Mouse (Mus musculus) forebrain, embryonic 11.5 days (tissue): ENCODE measurements around the gene Tmem230. TPM values are rescaled to one million over a fixed set of nuclear protein-coding genes. Genes with fewer than 3 reads are reported as not detected.
"Not testable (repeated sequence)": the region's sequence is repeated elsewhere in the genome, so short reads cannot be mapped to it uniquely, and the experiment has no call there.

Experiments used
- ATAC-seq: fragments of 200-750 bp; cut with Nextera tagmentation; replicated peaks from 2 replicates; pipeline ENCODE4 v1.8.0; 2017; ENCODE audit warnings: moderate TSS enrichment; ENCODE audit not compliant: low FRiP score
- DNase-seq: peaks from one replicate; pipeline ENCODE4 v3.0.0-alpha.2; 2017; ENCODE audit warnings: low spot score
- H3K27ac ChIP-seq: fragments of 300-500 bp; sonication (generic); 2 replicates; pipeline ENCODE4 v1.5.1; 2014; ENCODE audit warnings: low read depth, low read length
- H3K27me3 ChIP-seq: fragments of 300-500 bp; sonication (generic); 2 replicates; pipeline ENCODE4 v1.6.1; 2014; ENCODE audit warnings: mild to moderate bottlenecking, low read length, mixed read lengths; ENCODE audit not compliant: control insufficient read depth, insufficient read depth
- H3K36me3 ChIP-seq: fragments of 300-500 bp; sonication (generic); 2 replicates; pipeline ENCODE4 v1.6.1; 2014; ENCODE audit warnings: mild to moderate bottlenecking, low read length, moderate library complexity, mixed read lengths; ENCODE audit not compliant: control insufficient read depth, insufficient read depth
- H3K4me1 ChIP-seq: fragments of 300-500 bp; sonication (generic); replicated peaks from 2 replicates; pipeline ENCODE4 v1.6.1; 2014; ENCODE audit warnings: low read length, mixed read lengths; ENCODE audit not compliant: control insufficient read depth, insufficient read depth
- H3K4me2 ChIP-seq: fragments of 300-500 bp; sonication (generic); 2 replicates; pipeline ENCODE4 v1.6.1; 2014; ENCODE audit warnings: low read depth, mild to moderate bottlenecking, low read length, moderate library complexity, mixed read lengths; ENCODE audit not compliant: severe bottlenecking
- H3K4me3 ChIP-seq: fragments of 300-500 bp; sonication (generic); 2 replicates; pipeline ENCODE4 v1.5.1; 2014; ENCODE audit warnings: low read depth, low read length
- H3K9ac ChIP-seq: fragments of 300-500 bp; sonication (generic); 2 replicates; pipeline ENCODE4 v1.6.1; 2014; ENCODE audit warnings: low read length
- H3K9me3 ChIP-seq: fragments of 300-500 bp; sonication (generic); 2 replicates; pipeline ENCODE4 v1.6.1; 2016; ENCODE audit warnings: low read length, mixed read lengths; ENCODE audit not compliant: control insufficient read depth
- WGBS: fragments of 180-500 bp; shearing (Covaris S2); extraction: QIAGEN DNeasy Blood & Tissue Kit; methylation state at CpG from one replicate; pipeline ENCODE4 v1.1.7; 2014; 5-methylcytosine and 5-hydroxymethylcytosine counted together
- polyA plus RNA-seq: library from polyadenylated mRNA; unstranded; fragments of >200 nt; fragmentation: Nextera tagmentation; extraction: Ambion mirVana; gene quantifications from 2 replicates; pipeline ENCODE4 v1.2.1, GENCODE M21; 2014

Tmem230 gene
- polyA plus RNA-seq, 1 experiment from 2014 or later = 48.5 TPM

- peak within 1 kb of the TSS; percentile 69 for H3K27ac ChIP-seq
- peak within 1 kb of the TSS; percentile 57 for H3K4me3 ChIP-seq
- peak within 1 kb of the TSS; percentile 70 for H3K9ac ChIP-seq
- H3K4me2 ChIP-seq = peak within 1 kb of the TSS; percentile 63
- H3K9me3 ChIP-seq = no peaks in the 10 kb centered on the region
- under 1% methylated on average over 75 of the region's 79 CpGs for WGBS
- H3K36me3 ChIP-seq = no peaks in the 10 kb centered on the region; the same call in 1 of the 2 replicates
- no peaks in the 10 kb centered on the region for H3K27me3 ChIP-seq
- DNase-seq = peak; percentile 98
- ATAC-seq = peak; percentile 99
- peaks cover 13% of the 10 kb centered on the region for H3K4me1 ChIP-seq
Measured at GRCm38 (mm10) chr2:132252542-132253528, 5.2 kb upstream of the Tmem230 start, which contains the start of gene Pcna. Gene Pcna (minus strand): TSS chr2:132253314.

- DNase-seq (no peak), ATAC-seq (no peak)
- peak overlapping the region; percentile 63 for H3K4me2 ChIP-seq
- peak overlapping the region; percentile 54; the same call in 1 of the 2 replicates for H3K27ac ChIP-seq
- WGBS = 11% methylated on average over 8 of the region's 8 CpGs
- H3K9ac ChIP-seq = peak overlapping the region; percentile 70
- no peaks in the 10 kb centered on the region for H3K9me3 ChIP-seq
- H3K4me3 ChIP-seq = peak overlapping the region; percentile 57
- no peaks in the 10 kb centered on the region; the same call in 1 of the 2 replicates for H3K36me3 ChIP-seq
- peaks cover 13% of the 10 kb centered on the region for H3K4me1 ChIP-seq
- no peaks in the 10 kb centered on the region for H3K27me3 ChIP-seq
Measured at GRCm38 (mm10) chr2:132251911-132252310, 4.3 kb upstream of the Tmem230 start.

- DNase-seq (no peak), ATAC-seq (no peak)
- Histone ChIP-seq H3K27ac (no peak overlapping the region), H3K9ac (no peak overlapping the region), H3K4me2 (no peak overlapping the region), H3K4me3 (no peak overlapping the region), H3K4me1 (peaks cover 7% of the 10 kb centered on the region; the same call in 1 of the 2 replicates), H3K36me3 (no peaks in the 10 kb centered on the region; the same call in 1 of the 2 replicates), H3K9me3 (no peaks in the 10 kb centered on the region), H3K27me3 (no peaks in the 10 kb centered on the region)
- 91% methylated on average over 3 of the region's 3 CpGs for WGBS
Measured at GRCm38 (mm10) chr2:132243370-132243769, 4.2 kb downstream of the Tmem230 start.

- H3K4me1 ChIP-seq, H3K4me3 ChIP-seq, H3K4me2 ChIP-seq, H3K27ac ChIP-seq, H3K9ac ChIP-seq, H3K27me3 ChIP-seq, H3K9me3 ChIP-seq, H3K36me3 ChIP-seq: not testable (repeated sequence)
- DNase-seq (peak; percentile 71), ATAC-seq (peak; percentile 39; the same call in 1 of the 2 replicates)
- 28% methylated on average over 5 of the region's 10 CpGs for WGBS
Measured at GRCm38 (mm10) chr2:132240457-132240856, 7.2 kb downstream of the Tmem230 start.

- not testable (repeated sequence) for H3K4me1 ChIP-seq, H3K36me3 ChIP-seq, DNase-seq, ATAC-seq, H3K4me3 ChIP-seq, H3K9me3 ChIP-seq, H3K27ac ChIP-seq, H3K9ac ChIP-seq, H3K4me2 ChIP-seq, H3K27me3 ChIP-seq
- 90% methylated on average over 3 of the region's 3 CpGs for WGBS
Measured at GRCm38 (mm10) chr2:132239434-132239833, 8.2 kb downstream of the Tmem230 start.

GRCm38 (mm10) chr2:132235975-132236374 is 11.6 kb downstream of the Tmem230 start:
- 82% methylated on average over 7 of the region's 7 CpGs for WGBS
- Histone ChIP-seq H3K9ac (no peak overlapping the region), H3K4me2 (no peak overlapping the region), H3K27me3 (no peaks in the 10 kb centered on the region), H3K27ac (no peak overlapping the region), H3K4me1 (no peaks in the 10 kb centered on the region), H3K9me3 (no peaks in the 10 kb centered on the region), H3K36me3 (no peaks in the 10 kb centered on the region), H3K4me3 (no peak overlapping the region)
- DNase-seq (no peak), ATAC-seq (no peak)

GRCm38 (mm10) chr2:132235291-132235690 is 12.3 kb downstream of the Tmem230 start:
- ATAC-seq (no peak), DNase-seq (no peak)
- Histone ChIP-seq H3K4me3 (no peak overlapping the region), H3K4me2 (no peak overlapping the region), H3K36me3 (no peaks in the 10 kb centered on the region), H3K27ac (no peak overlapping the region), H3K9ac (no peak overlapping the region), H3K27me3 (no peaks in the 10 kb centered on the region), H3K9me3 (no peaks in the 10 kb centered on the region), H3K4me1 (no peaks in the 10 kb centered on the region)
- WGBS = 63% methylated on average over 2 of the region's 2 CpGs

GRCm38 (mm10) chr2:132233985-132234765 is 13.4 kb downstream of the Tmem230 start:
- no peaks in the 10 kb centered on the region for H3K4me1 ChIP-seq
- no peaks in the 10 kb centered on the region for H3K36me3 ChIP-seq
- H3K4me3 ChIP-seq = no peak overlapping the region
- ATAC-seq = no peak
- WGBS = 77% methylated on average over 16 of the region's 16 CpGs
- no peak for DNase-seq
- H3K9ac ChIP-seq = no peak overlapping the region
- H3K27me3 ChIP-seq = no peaks in the 10 kb centered on the region
- H3K9me3 ChIP-seq = no peaks in the 10 kb centered on the region
- H3K27ac ChIP-seq = no peak overlapping the region
- H3K4me2 ChIP-seq = no peak overlapping the region
